12 mouse cellular contexts compared by ENCODE assay signal in genomic region chr1:132786866-132787265, GRCm38 (mm10). TPM values are rescaled to one million over a fixed set of nuclear protein-coding genes. Genes with fewer than 3 reads are reported as not detected.
A peak's percentile ranks its signal among the peaks of the same experiment; 100 is the strongest.
DNase-seq lines count a peak whose midpoint lies in the region; TF ChIP-seq lines count a peak whose summit lies in the region.
"Had no signal": no experiment of that assay in that cellular context is flagged by ENCODE, and none has a peak within 500 bp of the region (broad histone marks: within the 10 kb centered on the region; RNA-seq: fewer than 3 reads in every experiment).

No protein-coding gene starts in this region.

- no peak overlapping the region for H3K4me3 ChIP-seq in layer of hippocampus, adult 2 months
- H3K4me3 ChIP-seq: erythroblast, embryonic 14.5 days; left cerebral cortex, adult 2 months; lung, embryonic 15.5 days had no signal

- H3K27ac ChIP-seq in layer of hippocampus, adult 2 months = no peak overlapping the region
- H3K27ac ChIP-seq: left cerebral cortex, adult 2 months; lung, embryonic 15.5 days had no signal

- peak; percentile 46 for DNase-seq in kidney, adult 18-20 months
- no peak for DNase-seq in kidney, postnatal 4 days
- peak; percentile 31 for DNase-seq in cerebellum, adult 9-10 months
- DNase-seq in gastrocnemius, adult 8-10 months (ENCODE audit: low spot score in 2 of 2) = peak; percentile 18 to 59
- peak; percentile 64 to 82 for DNase-seq in heart, postnatal 14 days
- DNase-seq in frontal cortex, postnatal 36 days (ENCODE audit: low spot score in 2 of 2) = no peak
- DNase-seq in layer of hippocampus, adult 2 months (ENCODE audit: low spot score in 2 of 2) = no peak
- no peak for DNase-seq in lung, postnatal 36 days
- DNase-seq: thymus, postnatal 4 days had no signal

- TF ChIP-seq CTCF in layer of hippocampus, adult 2 months (conservative IDR thresholded peaks at IDR 0.05) = no peak

- intact Hi-C loops in heart, postnatal 14 days (cut with DNase I) = no loop called here

RNA-seq across cellular contexts. Expression of gene Nfasc, which starts 45.3 kb away (rescaled TPM):
- under 1 TPM; 0.10 to 0.72 (median 0.22) TPM for total RNA-seq in gastrocnemius, adult 8-10 months (2022)
- total RNA-seq in heart, postnatal 14 days (2021) = under 1 TPM; 0.41 to 0.53 TPM
- 100 to 1,000 TPM; 150 to 169 TPM for total RNA-seq in layer of hippocampus, adult 2 months (2021)

Comparison
In these comparisons a context has a peak if more than half of its experiments do, and no peak if none do; other contexts are left out.
1. DNase-seq: peak in kidney, adult 18-20 months (single experiment), cerebellum, adult 9-10 months (single experiment), gastrocnemius, adult 8-10 months (2 of 2) and heart, postnatal 14 days (2 of 2); none in kidney, postnatal 4 days (0 of 2), frontal cortex, postnatal 36 days (0 of 2), layer of hippocampus, adult 2 months (0 of 2) and lung, postnatal 36 days (single experiment).
2. RNA of gene Nfasc, which starts 45.3 kb away (total RNA-seq): 150 to 169 TPM in layer of hippocampus, adult 2 months; 0.41 to 0.53 TPM in heart, postnatal 14 days and 0.10 to 0.72 TPM in gastrocnemius, adult 8-10 months; every median in the first group is over 10 times any median in the second.